Mouse (Mus musculus): ENCODE measurements around the gene Kif18a. TPM values are rescaled to one million over a fixed set of nuclear protein-coding genes. Genes with fewer than 3 reads are reported as not detected.

The Kif18a gene
- total RNA-seq (2014; rRNA removed) (1.6 and 3.0 TPM in 2 replicates), polyA plus RNA-seq (2015; fragmentation: Nextera tagmentation; extraction: Ambion mirVana) (1.5 and 1.7 TPM in 2 replicates)

GRCm38 (mm10) chr2:109280600-109281340 lies at the start of gene Kif18a, which contains the start of gene Mettl15:
Gene Kif18a (plus strand): TSS chr2:109280738.
Gene Mettl15 (minus strand): TSS chr2:109280748.
- ATAC-seq (ENCODE audit: low FRiP score) = peak; percentile 98

GRCm38 (mm10) chr2:109233876-109234275 lies 46.7 kb upstream of the Kif18a start:
- WGBS = 85% methylated on average over 4 of the region's 4 CpGs
- Histone ChIP-seq H3K4me2 (ENCODE audit: low read depth, low read length, poor library complexity, severe bottlenecking) (no peak overlapping the region), H3K27ac (ENCODE audit: low read depth, low read length) (no peak overlapping the region), H3K4me1 (ENCODE audit: insufficient read depth, low read length) (no peaks in the 10 kb centered on the region), H3K9me3 (ENCODE audit: low read length) (no peaks in the 10 kb centered on the region), H3K9ac (replicated peaks; ENCODE audit: low read length, poor library complexity, severe bottlenecking) (no peak overlapping the region), H3K36me3 (ENCODE audit: insufficient read depth, low read length) (no peaks in the 10 kb centered on the region), H3K27me3 (ENCODE audit: insufficient read depth, low read length) (no peaks in the 10 kb centered on the region), H3K4me3 (ENCODE audit: low read depth, low read length) (no peak overlapping the region)
- DNase-seq (ENCODE audit: low spot score) (no peak), ATAC-seq (ENCODE audit: low FRiP score) (no peak)
- no peak for TF ChIP-seq CTCF (IDR thresholded peaks at IDR 0.05)

More at GRCm38 (mm10) chr2:109280600-109281340, at the start of gene Kif18a, which contains the start of gene Mettl15:
- Histone ChIP-seq H3K9me3 (ENCODE audit: low read length) (no peaks in the 10 kb centered on the region), H3K27ac (ENCODE audit: low read depth, low read length) (peak within 1 kb of the TSS; percentile 64), H3K27me3 (ENCODE audit: insufficient read depth, low read length) (no peaks in the 10 kb centered on the region), H3K4me3 (ENCODE audit: low read depth, low read length) (peak within 1 kb of the TSS; percentile 60), H3K4me2 (ENCODE audit: low read depth, low read length, poor library complexity, severe bottlenecking) (peak within 1 kb of the TSS; percentile 82), H3K4me1 (ENCODE audit: insufficient read depth, low read length) (no peaks in the 10 kb centered on the region), H3K36me3 (ENCODE audit: insufficient read depth, low read length) (no peaks in the 10 kb centered on the region), H3K9ac (replicated peaks; ENCODE audit: low read length, poor library complexity, severe bottlenecking) (peak within 1 kb of the TSS; percentile 71)
- DNase-seq (ENCODE audit: low spot score) = peak; percentile 99
- no peak for TF ChIP-seq CTCF (IDR thresholded peaks at IDR 0.05)
- 0% methylated on average over 51 of the region's 51 CpGs for WGBS

- Histone ChIP-seq H3K9me3 (ENCODE audit: low read length) (no peaks in the 10 kb centered on the region), H3K4me2 (ENCODE audit: low read depth, low read length, poor library complexity, severe bottlenecking) (no peak overlapping the region), H3K36me3 (ENCODE audit: insufficient read depth, low read length) (no peaks in the 10 kb centered on the region), H3K27me3 (ENCODE audit: insufficient read depth, low read length) (no peaks in the 10 kb centered on the region), H3K4me1 (ENCODE audit: insufficient read depth, low read length) (no peaks in the 10 kb centered on the region), H3K4me3 (ENCODE audit: low read depth, low read length) (no peak overlapping the region), H3K9ac (replicated peaks; ENCODE audit: low read length, poor library complexity, severe bottlenecking) (no peak overlapping the region), H3K27ac (ENCODE audit: low read depth, low read length) (no peak overlapping the region)
- ATAC-seq (ENCODE audit: low FRiP score) (no peak), DNase-seq (ENCODE audit: low spot score) (no peak)
- 93% methylated on average over 1 of the region's 1 CpGs for WGBS
- TF ChIP-seq CTCF (IDR thresholded peaks at IDR 0.05) = no peak
Measured at GRCm38 (mm10) chr2:109235741-109236140, 44.8 kb upstream of the Kif18a start.

- Histone ChIP-seq H3K9ac (replicated peaks; ENCODE audit: low read length, poor library complexity, severe bottlenecking) (no peak overlapping the region), H3K27me3 (ENCODE audit: insufficient read depth, low read length) (no peaks in the 10 kb centered on the region), H3K4me1 (ENCODE audit: insufficient read depth, low read length) (no peaks in the 10 kb centered on the region), H3K9me3 (ENCODE audit: low read length) (no peaks in the 10 kb centered on the region), H3K4me2 (ENCODE audit: low read depth, low read length, poor library complexity, severe bottlenecking) (no peak overlapping the region), H3K4me3 (ENCODE audit: low read depth, low read length) (no peak overlapping the region), H3K36me3 (ENCODE audit: insufficient read depth, low read length) (no peaks in the 10 kb centered on the region), H3K27ac (ENCODE audit: low read depth, low read length) (no peak overlapping the region)
- 62% methylated on average over 3 of the region's 3 CpGs for WGBS
- ATAC-seq (ENCODE audit: low FRiP score) = no peak
- DNase-seq (ENCODE audit: low spot score) = no peak
- TF ChIP-seq CTCF (IDR thresholded peaks at IDR 0.05) = no peak
Measured at GRCm38 (mm10) chr2:109241947-109242346, 38.6 kb upstream of the Kif18a start.

GRCm38 (mm10) chr2:109262779-109263178 lies 17.8 kb upstream of the Kif18a start:
- no peaks in the 10 kb centered on the region for H3K4me1 ChIP-seq (ENCODE audit: insufficient read depth, low read length)
- no peaks in the 10 kb centered on the region for H3K36me3 ChIP-seq (ENCODE audit: insufficient read depth, low read length)
- no peak overlapping the region for H3K4me2 ChIP-seq (ENCODE audit: low read depth, low read length, poor library complexity, severe bottlenecking)
- no peak overlapping the region for H3K4me3 ChIP-seq (ENCODE audit: low read depth, low read length)
- no peak for ATAC-seq (ENCODE audit: low FRiP score)
- no peaks in the 10 kb centered on the region for H3K27me3 ChIP-seq (ENCODE audit: insufficient read depth, low read length)
- no peak overlapping the region for H3K27ac ChIP-seq (ENCODE audit: low read depth, low read length)
- TF ChIP-seq CTCF (IDR thresholded peaks at IDR 0.05) = no peak
- DNase-seq (ENCODE audit: low spot score) = no peak
- H3K9me3 ChIP-seq (ENCODE audit: low read length) = no peaks in the 10 kb centered on the region
- H3K9ac ChIP-seq (replicated peaks; ENCODE audit: low read length, poor library complexity, severe bottlenecking) = no peak overlapping the region
- WGBS = 94% methylated on average over 1 of the region's 1 CpGs

- H3K27me3 ChIP-seq (ENCODE audit: insufficient read depth, low read length) = no peaks in the 10 kb centered on the region
- H3K4me3 ChIP-seq (ENCODE audit: low read depth, low read length) = no peak overlapping the region
- H3K36me3 ChIP-seq (ENCODE audit: insufficient read depth, low read length) = no peaks in the 10 kb centered on the region
- no peak overlapping the region for H3K4me2 ChIP-seq (ENCODE audit: low read depth, low read length, poor library complexity, severe bottlenecking)
- H3K9ac ChIP-seq (replicated peaks; ENCODE audit: low read length, poor library complexity, severe bottlenecking) = no peak overlapping the region
- no peaks in the 10 kb centered on the region for H3K4me1 ChIP-seq (ENCODE audit: insufficient read depth, low read length)
- ATAC-seq (ENCODE audit: low FRiP score) (no peak), DNase-seq (ENCODE audit: low spot score) (no peak)
- H3K9me3 ChIP-seq (ENCODE audit: low read length) = no peaks in the 10 kb centered on the region
- no peak for TF ChIP-seq CTCF (IDR thresholded peaks at IDR 0.05)
- WGBS = 88% methylated on average over 1 of the region's 1 CpGs
- H3K27ac ChIP-seq (ENCODE audit: low read depth, low read length) = no peak overlapping the region
Measured at GRCm38 (mm10) chr2:109273098-109273497, 7.4 kb upstream of the Kif18a start.
